Mouse (Mus musculus) cortical plate, adult 2 months (tissue): ENCODE results near the gene Slc8a1. TPM values are rescaled to one million over a fixed set of nuclear protein-coding genes. Genes with fewer than 3 reads are reported as not detected.

ENCODE experiments used
- H3K27ac ChIP-seq: fragments of 200-500 bp; 2 replicates; pipeline ENCODE4 v1.5.1; 2012; ENCODE audit warnings: low read length, control low read depth, inconsistent platforms; ENCODE audit not compliant: insufficient read depth
- H3K4me1 ChIP-seq: fragments of 200-500 bp; 2 replicates; pipeline ENCODE4 v1.6.1; 2011; ENCODE audit warnings: low read length; ENCODE audit not compliant: control insufficient read depth, insufficient read depth
- H3K4me3 ChIP-seq: fragments of 200-500 bp; 2 replicates; pipeline ENCODE4 v1.5.1; 2011; ENCODE audit warnings: mild to moderate bottlenecking, low read length, control low read depth; ENCODE audit not compliant: insufficient read depth
- CTCF ChIP-seq: fragments of 200-500 bp; IDR thresholded peaks from 2 replicates; pipeline ENCODE4 v1.5.1; 2011; ENCODE audit warnings: mild to moderate bottlenecking, control low read depth, low read length; ENCODE audit not compliant: insufficient read depth; ENCODE audit errors: extremely low read depth
- POLR2A ChIP-seq: fragments of 200-500 bp; IDR thresholded peaks from 2 replicates; pipeline ENCODE4 v1.6.1; 2011; ENCODE audit warnings: mild to moderate bottlenecking, low read length, control low read depth; ENCODE audit not compliant: insufficient read depth; ENCODE audit errors: extremely low read depth
- polyA plus RNA-seq: library from polyadenylated mRNA; depleted of rRNA; stranded (reverse); fragments of >200 nt; gene quantifications from 2 replicates; pipeline ENCODE4 v1.2.3, GENCODE M21; 2012

Slc8a1 gene
- polyA plus RNA-seq, 1 experiment: 29.5 TPM

GRCm38 (mm10) chr17:81524826-81525225, 213.4 kb downstream of the Slc8a1 start:
- no peak overlapping the region for H3K27ac ChIP-seq
- TF ChIP-seq POLR2A (no peak), CTCF (no peak)
- peaks cover 4% of the 10 kb centered on the region for H3K4me1 ChIP-seq
- H3K4me3 ChIP-seq: no peak overlapping the region

- peaks cover 2% of the 10 kb centered on the region; the same call in 1 of the 2 replicates for H3K4me1 ChIP-seq
- H3K27ac ChIP-seq: no peak overlapping the region
- TF ChIP-seq CTCF (no peak), POLR2A (no peak)
- no peak overlapping the region for H3K4me3 ChIP-seq
These were observed 214.2 kb downstream of the Slc8a1 start for GRCm38 (mm10) chr17:81523943-81524342.

GRCm38 (mm10) chr17:81518316-81519025, 219.7 kb downstream of the Slc8a1 start:
- no peak overlapping the region for H3K4me3 ChIP-seq
- no peak overlapping the region for H3K27ac ChIP-seq
- TF ChIP-seq POLR2A (no peak), CTCF (no peak)
- no peaks in the 10 kb centered on the region for H3K4me1 ChIP-seq

- Histone ChIP-seq H3K4me3 (no peak overlapping the region), H3K27ac (no peak overlapping the region), H3K4me1 (no peaks in the 10 kb centered on the region)
- TF ChIP-seq POLR2A (no peak), CTCF (no peak)
These were observed 222.0 kb downstream of the Slc8a1 start for GRCm38 (mm10) chr17:81516155-81516554.

GRCm38 (mm10) chr17:81514022-81514421, 224.2 kb downstream of the Slc8a1 start:
- H3K4me3 ChIP-seq: no peak overlapping the region
- no peak overlapping the region for H3K27ac ChIP-seq
- TF ChIP-seq POLR2A (no peak), CTCF (no peak)
- H3K4me1 ChIP-seq: no peaks in the 10 kb centered on the region

GRCm38 (mm10) chr17:81513368-81513958, 224.7 kb downstream of the Slc8a1 start:
- no peak overlapping the region for H3K4me3 ChIP-seq
- H3K4me1 ChIP-seq: no peaks in the 10 kb centered on the region
- H3K27ac ChIP-seq: no peak overlapping the region
- TF ChIP-seq POLR2A: no peak
- no peak for TF ChIP-seq CTCF

GRCm38 (mm10) chr17:81505162-81505685, 233.0 kb downstream of the Slc8a1 start:
- Histone ChIP-seq H3K4me1 (peaks cover 2% of the 10 kb centered on the region; the same call in 1 of the 2 replicates), H3K27ac (no peak overlapping the region), H3K4me3 (no peak overlapping the region)
- TF ChIP-seq POLR2A (no peak), CTCF (no peak)

GRCm38 (mm10) chr17:81504040-81504439, 234.1 kb downstream of the Slc8a1 start:
- Histone ChIP-seq H3K27ac (no peak overlapping the region), H3K4me1 (peaks cover 2% of the 10 kb centered on the region; the same call in 1 of the 2 replicates), H3K4me3 (no peak overlapping the region)
- TF ChIP-seq CTCF (no peak), POLR2A (no peak)

- H3K27ac ChIP-seq: no peak overlapping the region
- peaks cover 2% of the 10 kb centered on the region for H3K4me1 ChIP-seq
- TF ChIP-seq POLR2A (no peak), CTCF (no peak)
- no peak overlapping the region for H3K4me3 ChIP-seq
These were observed 235.4 kb downstream of the Slc8a1 start for GRCm38 (mm10) chr17:81502732-81503131.

- Histone ChIP-seq H3K27ac (no peak overlapping the region), H3K4me3 (no peak overlapping the region), H3K4me1 (peaks cover 2% of the 10 kb centered on the region)
- TF ChIP-seq CTCF: no peak
- TF ChIP-seq POLR2A: no peak
These were observed 237.3 kb downstream of the Slc8a1 start for GRCm38 (mm10) chr17:81500686-81501407.
